Mouse (Mus musculus): ENCODE measurements at regions not wholly inside any gene's neighbourhood (a gene's known extent, or its start where the extent isn't known, plus 50 kb on each side); places are given as distances from the start of the nearest gene placed in this dataset.

DNA sequence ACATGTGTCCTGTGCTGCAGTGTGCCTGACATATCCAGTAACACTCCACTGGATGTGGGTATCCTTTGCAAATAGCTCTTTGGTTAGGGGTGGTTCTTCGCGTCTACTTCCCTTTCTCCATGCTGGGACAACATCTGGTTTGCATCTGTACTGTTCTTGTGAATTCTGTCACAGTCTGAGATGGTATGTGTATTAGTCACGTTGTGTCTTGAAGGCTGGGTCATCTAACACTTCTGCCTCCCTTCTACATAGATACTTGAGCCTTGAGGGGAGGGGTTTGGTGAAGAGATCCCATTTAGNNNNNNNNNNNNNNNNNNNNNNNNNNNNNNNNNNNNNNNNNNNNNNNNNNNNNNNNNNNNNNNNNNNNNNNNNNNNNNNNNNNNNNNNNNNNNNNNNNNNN is 294.9 kb downstream of the Lmo7 start:
- TF ChIP-seq POLR2A (IDR thresholded peaks at IDR 0.05; ENCODE audit: low read depth, low read length) (no peak), CTCF (IDR thresholded peaks at IDR 0.05; ENCODE audit: extremely low read depth, insufficient read depth, insufficient read length, insufficient replicate concordance) (no peak)
